Mouse (Mus musculus) 3134 (cell line): ENCODE results near the gene Caln1.
"Not testable (repeated sequence)": the region's sequence is repeated elsewhere in the genome, so short reads cannot be mapped to it uniquely, and the experiment has no call there.

Experiments
- DNase-seq: peaks from one replicate; pipeline ENCODE4 v3.0.0-alpha.2; 2011; ENCODE audit warnings: low spot score; ENCODE audit not compliant: insufficient read length; ENCODE audit errors: extremely low read depth

The Caln1 gene

GRCm38 (mm10) chr5:130515395-130515794 lies 146.1 kb downstream of the Caln1 start:
- DNase-seq: no peak

- no peak for DNase-seq
These were observed 151.3 kb downstream of the Caln1 start for GRCm38 (mm10) chr5:130520527-130520926.

GRCm38 (mm10) chr5:130527416-130527815 lies 158.2 kb downstream of the Caln1 start:
- no peak for DNase-seq

- no peak for DNase-seq
These were observed 178.2 kb downstream of the Caln1 start for GRCm38 (mm10) chr5:130547496-130547895.

GRCm38 (mm10) chr5:130553916-130554315 lies 184.7 kb downstream of the Caln1 start:
- DNase-seq: no peak

GRCm38 (mm10) chr5:130563146-130563545 lies 193.9 kb downstream of the Caln1 start:
- DNase-seq: no peak

- no peak for DNase-seq
These were observed 196.7 kb downstream of the Caln1 start for GRCm38 (mm10) chr5:130566002-130566401.

GRCm38 (mm10) chr5:130577581-130577980 lies 208.3 kb downstream of the Caln1 start:
- DNase-seq: no peak

GRCm38 (mm10) chr5:130584042-130584441 lies 214.8 kb downstream of the Caln1 start:
- DNase-seq: no peak

- DNase-seq: no peak
These were observed 217.0 kb downstream of the Caln1 start for GRCm38 (mm10) chr5:130586257-130586656.

GRCm38 (mm10) chr5:130596541-130596940 lies 227.3 kb downstream of the Caln1 start:
- DNase-seq: no peak

- DNase-seq: no peak
These were observed 244.4 kb downstream of the Caln1 start for GRCm38 (mm10) chr5:130613657-130614056.

GRCm38 (mm10) chr5:130614209-130614608 lies 245.0 kb downstream of the Caln1 start:
- DNase-seq: no peak

GRCm38 (mm10) chr5:130620060-130620459 lies 250.8 kb downstream of the Caln1 start:
- no peak for DNase-seq

GRCm38 (mm10) chr5:130623206-130623605 lies 254.0 kb downstream of the Caln1 start:
- peak; percentile 60 for DNase-seq

- DNase-seq: no peak
These were observed 258.5 kb downstream of the Caln1 start for GRCm38 (mm10) chr5:130627800-130628199.

GRCm38 (mm10) chr5:130635397-130635796 lies 266.1 kb downstream of the Caln1 start:
- DNase-seq: no peak

GRCm38 (mm10) chr5:130641881-130642280 lies 272.6 kb downstream of the Caln1 start:
- DNase-seq: peak; percentile 57

- DNase-seq: not testable (repeated sequence)
These were observed 276.9 kb downstream of the Caln1 start for GRCm38 (mm10) chr5:130646126-130646525.

- no peak for DNase-seq
These were observed 288.9 kb downstream of the Caln1 start for GRCm38 (mm10) chr5:130658141-130658540.

- no peak for DNase-seq
These were observed 296.8 kb downstream of the Caln1 start for GRCm38 (mm10) chr5:130666091-130666490.

- no peak for DNase-seq
These were observed 303.3 kb downstream of the Caln1 start for GRCm38 (mm10) chr5:130672588-130672987.

GRCm38 (mm10) chr5:130673092-130673491 lies 303.8 kb downstream of the Caln1 start:
- no peak for DNase-seq
